Mouse (Mus musculus): Measurements from ENCODE around the gene Zkscan16. TPM values are rescaled to one million over a fixed set of nuclear protein-coding genes. Genes with fewer than 3 reads are reported as not detected.
A peak's percentile ranks its signal among the peaks of the same experiment; 100 is the strongest.

Zkscan16 gene
- polyA plus RNA-seq, 1 experiment: not detected

GRCm38 (mm10) chr4:58911069-58911830 is 32.2 kb upstream of the Zkscan16 start:
- Histone ChIP-seq H3K36me3 (ENCODE audit: control insufficient read depth, insufficient read depth, low read length) (no peaks in the 10 kb centered on the region), H3K4me3 (ENCODE audit: low read depth, low read length) (peak overlapping the region; percentile 70), H3K27me3 (ENCODE audit: control insufficient read depth, insufficient read depth, low read length) (no peaks in the 10 kb centered on the region), H3K27ac (ENCODE audit: insufficient read depth, low read depth, low read length) (peak overlapping the region; percentile 79), H3K4me1 (ENCODE audit: control insufficient read depth, insufficient read depth, insufficient read length, low read length) (peaks cover 13% of the 10 kb centered on the region)
- TF ChIP-seq POLR2A (IDR thresholded peaks at IDR 0.05; ENCODE audit: low read depth, low read length) (no peak), CTCF (IDR thresholded peaks at IDR 0.05; ENCODE audit: extremely low read depth, insufficient read length, insufficient replicate concordance, low read depth, low read length) (no peak)
- WGBS: under 1% methylated on average over 56 of the region's 56 CpGs

GRCm38 (mm10) chr4:58911831-58912628 is 31.4 kb upstream of the Zkscan16 start:
- Histone ChIP-seq H3K27me3 (ENCODE audit: control insufficient read depth, insufficient read depth, low read length) (no peaks in the 10 kb centered on the region), H3K4me1 (ENCODE audit: control insufficient read depth, insufficient read depth, insufficient read length, low read length) (peaks cover 12% of the 10 kb centered on the region), H3K27ac (ENCODE audit: insufficient read depth, low read depth, low read length) (peak overlapping the region; percentile 91), H3K4me3 (ENCODE audit: low read depth, low read length) (peak overlapping the region; percentile 70), H3K36me3 (ENCODE audit: control insufficient read depth, insufficient read depth, low read length) (no peaks in the 10 kb centered on the region)
- WGBS: 2% methylated on average over 124 of the region's 126 CpGs
- TF ChIP-seq POLR2A (IDR thresholded peaks at IDR 0.05; ENCODE audit: low read depth, low read length) (peak; percentile 40), CTCF (IDR thresholded peaks at IDR 0.05; ENCODE audit: extremely low read depth, insufficient read length, insufficient replicate concordance, low read depth, low read length) (no peak)

- WGBS: 2% methylated on average over 43 of the region's 43 CpGs
- Histone ChIP-seq H3K27ac (ENCODE audit: insufficient read depth, low read depth, low read length) (peak within 1 kb of the TSS; percentile 91), H3K4me3 (ENCODE audit: low read depth, low read length) (peak within 1 kb of the TSS; percentile 70), H3K4me1 (ENCODE audit: control insufficient read depth, insufficient read depth, insufficient read length, low read length) (peaks cover 9% of the 10 kb centered on the region; the same call in 1 of the 2 replicates), H3K36me3 (ENCODE audit: control insufficient read depth, insufficient read depth, low read length) (no peaks in the 10 kb centered on the region), H3K27me3 (ENCODE audit: control insufficient read depth, insufficient read depth, low read length) (no peaks in the 10 kb centered on the region)
- no peak; the same call in 1 of the 2 replicates for TF ChIP-seq POLR2A (IDR thresholded peaks at IDR 0.05; ENCODE audit: low read depth, low read length)
- no peak for TF ChIP-seq CTCF (IDR thresholded peaks at IDR 0.05; ENCODE audit: extremely low read depth, insufficient read length, insufficient replicate concordance, low read depth, low read length)
These were observed 30.6 kb upstream of the Zkscan16 start, which contains the start of gene Ecpas for GRCm38 (mm10) chr4:58912629-58913335. Gene Ecpas (minus strand): TSS chr4:58912749.

- Histone ChIP-seq H3K27me3 (ENCODE audit: control insufficient read depth, insufficient read depth, low read length) (no peaks in the 10 kb centered on the region), H3K4me1 (ENCODE audit: control insufficient read depth, insufficient read depth, insufficient read length, low read length) (peaks cover 8% of the 10 kb centered on the region; the same call in 1 of the 2 replicates), H3K36me3 (ENCODE audit: control insufficient read depth, insufficient read depth, low read length) (no peaks in the 10 kb centered on the region), H3K4me3 (ENCODE audit: low read depth, low read length) (peak overlapping the region; percentile 26), H3K27ac (ENCODE audit: insufficient read depth, low read depth, low read length) (peak overlapping the region; percentile 86)
- TF ChIP-seq POLR2A (IDR thresholded peaks at IDR 0.05; ENCODE audit: low read depth, low read length): no peak
- no peak for TF ChIP-seq CTCF (IDR thresholded peaks at IDR 0.05; ENCODE audit: extremely low read depth, insufficient read length, insufficient replicate concordance, low read depth, low read length)
- WGBS: 7% methylated on average over 3 of the region's 3 CpGs
These were observed 29.9 kb upstream of the Zkscan16 start for GRCm38 (mm10) chr4:58913336-58914026.

GRCm38 (mm10) chr4:58915081-58915826 is 28.2 kb upstream of the Zkscan16 start:
- H3K27me3 ChIP-seq (ENCODE audit: control insufficient read depth, insufficient read depth, low read length): no peaks in the 10 kb centered on the region
- peaks cover 8% of the 10 kb centered on the region; the same call in 1 of the 2 replicates for H3K4me1 ChIP-seq (ENCODE audit: control insufficient read depth, insufficient read depth, insufficient read length, low read length)
- TF ChIP-seq POLR2A (IDR thresholded peaks at IDR 0.05; ENCODE audit: low read depth, low read length) (no peak), CTCF (IDR thresholded peaks at IDR 0.05; ENCODE audit: extremely low read depth, insufficient read length, insufficient replicate concordance, low read depth, low read length) (no peak)
- 48% methylated on average over 8 of the region's 8 CpGs for WGBS
- no peaks in the 10 kb centered on the region for H3K36me3 ChIP-seq (ENCODE audit: control insufficient read depth, insufficient read depth, low read length)
- H3K4me3 ChIP-seq (ENCODE audit: low read depth, low read length): no peak overlapping the region
- no peak overlapping the region for H3K27ac ChIP-seq (ENCODE audit: insufficient read depth, low read depth, low read length)

DNA sequence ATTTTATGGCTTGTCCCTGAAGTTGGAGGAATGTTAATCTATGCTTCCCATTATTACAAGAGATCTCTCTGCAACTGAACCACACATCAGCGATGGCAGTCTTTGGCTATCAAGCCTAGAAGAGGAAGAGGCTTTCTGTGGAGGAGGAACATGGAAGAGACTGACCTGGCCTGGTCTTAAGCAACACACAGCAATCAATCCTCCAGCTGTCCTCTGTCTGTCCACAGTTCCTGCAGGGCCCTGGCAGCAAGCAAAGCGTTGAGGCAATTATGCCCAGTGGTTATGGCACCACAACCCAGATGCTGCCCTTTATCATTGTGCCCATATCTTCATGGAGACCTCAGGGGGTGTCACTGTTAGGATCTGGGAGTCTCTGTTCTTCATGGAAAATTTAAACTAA is 19.5 kb upstream of the Zkscan16 start:
- 75% methylated on average over 2 of the region's 2 CpGs for WGBS
- H3K4me3 ChIP-seq (ENCODE audit: low read depth, low read length): no peak overlapping the region
- H3K27me3 ChIP-seq (ENCODE audit: control insufficient read depth, insufficient read depth, low read length): peaks cover 8% of the 10 kb centered on the region; the same call in 1 of the 2 replicates
- no peaks in the 10 kb centered on the region for H3K4me1 ChIP-seq (ENCODE audit: control insufficient read depth, insufficient read depth, insufficient read length, low read length)
- no peak overlapping the region for H3K27ac ChIP-seq (ENCODE audit: insufficient read depth, low read depth, low read length)
- TF ChIP-seq CTCF (IDR thresholded peaks at IDR 0.05; ENCODE audit: extremely low read depth, insufficient read length, insufficient replicate concordance, low read depth, low read length): no peak
- no peak for TF ChIP-seq POLR2A (IDR thresholded peaks at IDR 0.05; ENCODE audit: low read depth, low read length)
- no peaks in the 10 kb centered on the region for H3K36me3 ChIP-seq (ENCODE audit: control insufficient read depth, insufficient read depth, low read length)

Data from small intestine, adult 2 months (tissue).